Mouse (Mus musculus): ENCODE results near the gene Mrpl23.
A peak's percentile ranks its signal among the peaks of the same experiment; 100 is the strongest.

Gene Mrpl23

GRCm38 (mm10) chr7:142574155-142574660 lies 41.7 kb downstream of the Mrpl23 start:
- no peak for DNase-seq (ENCODE audit: low spot score in 2 of 2)

GRCm38 (mm10) chr7:142574826-142575351 lies 42.4 kb downstream of the Mrpl23 start:
- DNase-seq (ENCODE audit: low spot score in 2 of 2) = no peak

GRCm38 (mm10) chr7:142575491-142575890 lies 43.0 kb downstream of the Mrpl23 start:
- no peak for DNase-seq (ENCODE audit: low spot score in 2 of 2)

- no peak for DNase-seq (ENCODE audit: low spot score in 2 of 2)
Measured at GRCm38 (mm10) chr7:142575971-142576370, 43.5 kb downstream of the Mrpl23 start.

- no peak for DNase-seq (ENCODE audit: low spot score in 2 of 2)
Measured at GRCm38 (mm10) chr7:142576472-142577326, 44.2 kb downstream of the Mrpl23 start.

GRCm38 (mm10) chr7:142577806-142578423 lies 45.4 kb downstream of the Mrpl23 start:
- DNase-seq (ENCODE audit: low spot score in 2 of 2) = no peak

GRCm38 (mm10) chr7:142579069-142579468 lies 46.6 kb downstream of the Mrpl23 start:
- DNase-seq (ENCODE audit: low spot score in 2 of 2) = no peak

- peak in 1 of 2 experiments; percentile 25 for DNase-seq (ENCODE audit: low spot score in 2 of 2)
Measured at GRCm38 (mm10) chr7:142580121-142580879, 47.8 kb downstream of the Mrpl23 start.

- DNase-seq (ENCODE audit: low spot score in 2 of 2) = no peak
Measured at GRCm38 (mm10) chr7:142581186-142581585, 48.7 kb downstream of the Mrpl23 start.

- no peak for DNase-seq (ENCODE audit: low spot score in 2 of 2)
Measured at GRCm38 (mm10) chr7:142581656-142582228, 49.3 kb downstream of the Mrpl23 start.

- DNase-seq (ENCODE audit: low spot score in 2 of 2) = no peak
Measured at GRCm38 (mm10) chr7:142584882-142585281, 52.4 kb downstream of the Mrpl23 start.

GRCm38 (mm10) chr7:142585890-142586289 lies 53.4 kb downstream of the Mrpl23 start:
- DNase-seq (ENCODE audit: low spot score in 2 of 2) = no peak

- no peak for DNase-seq (ENCODE audit: low spot score in 2 of 2)
Measured at GRCm38 (mm10) chr7:142588282-142588941, 55.9 kb downstream of the Mrpl23 start.
